Mouse (Mus musculus): Measurements from ENCODE around the gene Asap2. TPM values are rescaled to one million over a fixed set of nuclear protein-coding genes. Genes with fewer than 3 reads are reported as not detected.

Gene Asap2
- polyA plus RNA-seq, 1 experiment from 2014 or later: 8.2 TPM

DNA sequence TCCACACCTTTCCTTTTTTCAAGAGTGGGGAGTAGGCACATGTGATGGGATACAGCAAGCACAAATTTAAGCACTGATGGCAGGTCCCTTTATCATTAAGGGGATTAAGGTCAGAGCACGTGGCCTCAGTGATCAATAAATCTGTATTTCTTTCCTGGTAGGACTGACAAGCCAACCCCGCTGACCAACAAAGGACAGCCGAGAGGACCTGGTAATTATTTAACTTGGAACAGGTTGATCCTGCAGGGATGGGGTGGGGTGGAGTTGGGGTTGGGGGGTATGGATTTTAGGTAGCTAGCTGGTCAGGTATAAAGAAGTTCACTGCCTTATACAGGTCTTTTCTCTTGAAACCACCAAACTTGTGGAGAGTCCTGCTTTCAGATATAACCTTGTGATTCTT lies 274.7 kb downstream of the Asap2 start:
- no peak for ATAC-seq (ENCODE audit: low read depth)
- H3K9me3 ChIP-seq (ENCODE audit: control insufficient read depth, low read length): no peaks in the 10 kb centered on the region
- H3K27ac ChIP-seq (replicated peaks; ENCODE audit: low read depth, low read length): no peak overlapping the region
- peaks cover 58% of the 10 kb centered on the region for H3K36me3 ChIP-seq (ENCODE audit: control insufficient read depth, insufficient read depth, low read length)
- H3K4me1 ChIP-seq (ENCODE audit: control insufficient read depth, insufficient read depth, low read length): no peaks in the 10 kb centered on the region
- 90% methylated on average over 3 of the region's 3 CpGs for WGBS
- H3K27me3 ChIP-seq (replicated peaks; ENCODE audit: control insufficient read depth, insufficient read depth, low read length): no peaks in the 10 kb centered on the region
- DNase-seq (ENCODE audit: low spot score): no peak
- H3K4me3 ChIP-seq (ENCODE audit: low read depth, low read length): no peak overlapping the region
- H3K4me2 ChIP-seq (ENCODE audit: low read depth, low read length): no peak overlapping the region
- H3K9ac ChIP-seq (ENCODE audit: low read depth, low read length): no peak overlapping the region

DNA sequence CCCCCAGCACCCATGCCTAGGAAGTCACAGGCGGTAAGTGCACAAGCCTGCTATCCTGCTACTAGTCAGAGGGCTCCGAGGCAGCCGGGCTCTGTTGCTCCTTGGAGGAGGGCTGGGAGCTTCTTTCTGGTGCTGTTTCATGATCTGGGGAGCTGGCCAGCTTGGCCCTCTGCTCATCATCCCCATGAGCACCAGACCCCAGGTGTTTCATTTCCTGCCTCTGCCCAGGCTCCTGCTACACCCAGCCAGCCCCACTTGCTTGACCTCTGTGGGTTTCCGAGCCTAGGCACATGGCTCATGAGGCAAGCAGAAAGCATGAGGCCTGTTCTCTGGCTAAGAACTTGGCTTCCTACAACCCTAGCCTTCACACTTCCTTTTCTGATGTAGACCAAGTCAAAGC lies 275.2 kb downstream of the Asap2 start:
- Histone ChIP-seq H3K9ac (ENCODE audit: low read depth, low read length) (no peak overlapping the region), H3K4me3 (ENCODE audit: low read depth, low read length) (no peak overlapping the region), H3K27ac (replicated peaks; ENCODE audit: low read depth, low read length) (no peak overlapping the region), H3K4me2 (ENCODE audit: low read depth, low read length) (no peak overlapping the region), H3K27me3 (replicated peaks; ENCODE audit: control insufficient read depth, insufficient read depth, low read length) (no peaks in the 10 kb centered on the region), H3K9me3 (ENCODE audit: control insufficient read depth, low read length) (no peaks in the 10 kb centered on the region), H3K4me1 (ENCODE audit: control insufficient read depth, insufficient read depth, low read length) (no peaks in the 10 kb centered on the region), H3K36me3 (ENCODE audit: control insufficient read depth, insufficient read depth, low read length) (peaks cover 61% of the 10 kb centered on the region)
- DNase-seq (ENCODE audit: low spot score): no peak
- ATAC-seq (ENCODE audit: low read depth): no peak
- 100% methylated on average over 4 of the region's 4 CpGs for WGBS

DNA sequence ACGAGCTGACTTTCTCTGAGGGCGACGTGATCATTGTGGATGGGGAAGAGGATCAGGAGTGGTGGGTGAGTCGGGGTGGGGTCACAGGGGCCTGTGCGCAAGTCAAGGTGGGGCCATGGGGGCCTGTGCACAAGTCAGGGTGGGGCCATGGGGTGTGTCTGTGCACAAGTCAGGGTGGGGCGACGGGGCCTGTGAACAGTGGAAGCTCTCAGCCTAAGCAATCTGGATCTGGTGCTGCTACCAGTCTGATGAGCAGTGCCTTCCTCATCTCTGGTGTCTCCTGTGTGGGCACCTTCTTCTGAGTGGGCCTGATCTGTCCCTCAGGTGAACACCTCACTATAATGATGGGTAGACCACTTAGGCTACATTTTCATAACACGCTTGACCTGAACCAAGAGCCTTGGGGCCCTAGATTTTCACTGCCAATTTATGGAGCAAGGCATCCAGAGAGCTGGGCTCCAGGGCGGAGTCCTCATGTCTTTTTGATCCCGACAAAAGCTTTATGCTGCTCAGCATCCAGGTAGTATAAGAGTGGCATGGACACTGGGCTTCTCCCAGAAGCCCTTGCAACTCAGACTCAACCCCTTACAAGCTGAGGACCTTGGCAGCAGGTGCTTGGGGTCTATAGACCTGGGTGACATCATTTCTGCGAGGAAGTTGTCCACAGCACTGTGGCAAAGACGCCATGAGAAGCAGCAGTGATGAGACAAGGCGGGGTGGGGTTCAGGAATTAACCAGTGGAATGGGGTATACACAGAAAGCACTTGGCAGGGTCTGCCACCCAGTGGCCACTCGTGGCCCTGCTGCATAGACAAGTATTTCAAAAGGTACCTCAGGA lies 275.9 kb downstream of the Asap2 start:
- Histone ChIP-seq H3K4me3 (ENCODE audit: low read depth, low read length) (no peak overlapping the region), H3K4me1 (ENCODE audit: control insufficient read depth, insufficient read depth, low read length) (no peaks in the 10 kb centered on the region), H3K27ac (replicated peaks; ENCODE audit: low read depth, low read length) (no peak overlapping the region), H3K4me2 (ENCODE audit: low read depth, low read length) (no peak overlapping the region), H3K27me3 (replicated peaks; ENCODE audit: control insufficient read depth, insufficient read depth, low read length) (no peaks in the 10 kb centered on the region), H3K9ac (ENCODE audit: low read depth, low read length) (no peak overlapping the region), H3K36me3 (ENCODE audit: control insufficient read depth, insufficient read depth, low read length) (peaks cover 67% of the 10 kb centered on the region), H3K9me3 (ENCODE audit: control insufficient read depth, low read length) (no peaks in the 10 kb centered on the region)
- 77% methylated on average over 14 of the region's 14 CpGs for WGBS
- ATAC-seq (ENCODE audit: low read depth) (peak; percentile 74), DNase-seq (ENCODE audit: low spot score) (peak; percentile 73)

DNA sequence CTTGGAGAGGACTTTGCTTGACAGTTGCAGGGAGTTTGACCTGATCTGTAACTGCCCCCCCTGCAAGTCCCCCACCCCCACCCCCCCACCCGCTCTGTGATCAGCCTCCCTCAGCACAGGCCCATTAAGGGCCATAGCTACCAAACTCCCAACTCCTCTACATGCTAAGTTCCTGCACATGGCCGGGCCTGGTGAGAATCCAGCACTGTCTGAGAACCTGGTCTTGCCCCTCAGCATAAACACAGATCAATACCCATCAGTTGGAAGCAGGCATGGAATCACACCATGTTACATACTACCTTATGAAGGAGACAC lies 276.5 kb downstream of the Asap2 start:
- Histone ChIP-seq H3K4me2 (ENCODE audit: low read depth, low read length) (no peak overlapping the region), H3K4me3 (ENCODE audit: low read depth, low read length) (no peak overlapping the region), H3K9ac (ENCODE audit: low read depth, low read length) (no peak overlapping the region), H3K27me3 (replicated peaks; ENCODE audit: control insufficient read depth, insufficient read depth, low read length) (no peaks in the 10 kb centered on the region), H3K9me3 (ENCODE audit: control insufficient read depth, low read length) (no peaks in the 10 kb centered on the region), H3K36me3 (ENCODE audit: control insufficient read depth, insufficient read depth, low read length) (peaks cover 73% of the 10 kb centered on the region), H3K4me1 (ENCODE audit: control insufficient read depth, insufficient read depth, low read length) (no peaks in the 10 kb centered on the region), H3K27ac (replicated peaks; ENCODE audit: low read depth, low read length) (no peak overlapping the region)
- no peak for DNase-seq (ENCODE audit: low spot score)
- WGBS: 88% methylated on average over 2 of the region's 2 CpGs
- no peak for ATAC-seq (ENCODE audit: low read depth)

DNA sequence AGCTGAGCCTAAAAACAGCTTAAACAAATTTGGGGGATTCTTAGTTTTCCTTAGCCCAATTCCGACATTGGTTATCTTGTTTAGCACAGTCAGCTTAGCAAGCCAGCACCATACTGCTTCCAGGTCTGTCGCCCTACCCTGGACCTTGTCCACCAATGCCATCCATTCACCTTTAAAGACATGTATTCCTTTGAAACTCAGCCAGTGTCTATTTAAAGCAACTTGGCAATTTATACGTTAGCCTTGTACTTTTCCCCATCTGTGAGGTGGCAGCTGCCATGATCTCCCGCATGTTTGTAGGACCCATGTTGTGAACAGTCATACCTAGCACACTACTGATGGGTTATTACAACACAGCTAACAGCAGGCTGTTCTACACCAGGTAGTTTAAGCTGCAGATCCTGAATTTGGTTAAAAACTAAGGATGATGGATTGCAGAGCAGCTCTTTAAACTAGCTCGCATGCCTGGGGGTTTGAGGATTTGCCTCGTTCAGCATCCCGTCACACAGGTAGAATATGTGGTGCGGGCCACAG lies 277.9 kb downstream of the Asap2 start:
- Histone ChIP-seq H3K4me2 (ENCODE audit: low read depth, low read length) (no peak overlapping the region), H3K27me3 (replicated peaks; ENCODE audit: control insufficient read depth, insufficient read depth, low read length) (no peaks in the 10 kb centered on the region), H3K27ac (replicated peaks; ENCODE audit: low read depth, low read length) (no peak overlapping the region), H3K4me3 (ENCODE audit: low read depth, low read length) (no peak overlapping the region), H3K9me3 (ENCODE audit: control insufficient read depth, low read length) (no peaks in the 10 kb centered on the region), H3K4me1 (ENCODE audit: control insufficient read depth, insufficient read depth, low read length) (no peaks in the 10 kb centered on the region), H3K36me3 (ENCODE audit: control insufficient read depth, insufficient read depth, low read length) (peaks cover 72% of the 10 kb centered on the region), H3K9ac (ENCODE audit: low read depth, low read length) (no peak overlapping the region)
- no peak for ATAC-seq (ENCODE audit: low read depth)
- no peak for DNase-seq (ENCODE audit: low spot score)
- WGBS: 85% methylated on average over 8 of the region's 8 CpGs

DNA sequence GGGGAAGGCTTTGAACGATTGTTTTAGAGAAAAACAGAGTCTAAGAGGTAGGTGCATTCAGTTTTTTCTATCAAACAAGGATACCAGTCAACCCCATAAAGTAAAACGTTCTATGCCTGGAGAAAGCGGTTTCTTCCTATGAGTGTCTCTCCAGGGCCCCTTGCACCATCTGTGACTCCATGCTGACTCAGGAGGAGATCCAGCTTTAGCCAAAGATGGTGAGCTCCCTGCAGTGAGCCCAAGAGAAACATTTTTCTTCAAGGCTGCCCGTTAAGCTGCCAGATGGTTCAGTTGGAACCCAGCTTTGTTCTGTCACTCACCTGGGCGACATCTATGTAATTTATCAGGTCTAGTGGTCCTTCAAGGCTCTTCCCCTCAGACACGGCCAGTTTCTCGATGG lies 284.2 kb downstream of the Asap2 start:
- DNase-seq (ENCODE audit: low spot score) (no peak), ATAC-seq (ENCODE audit: low read depth) (no peak)
- Histone ChIP-seq H3K36me3 (ENCODE audit: control insufficient read depth, insufficient read depth, low read length) (peaks cover 44% of the 10 kb centered on the region), H3K9me3 (ENCODE audit: control insufficient read depth, low read length) (no peaks in the 10 kb centered on the region), H3K9ac (ENCODE audit: low read depth, low read length) (no peak overlapping the region), H3K4me3 (ENCODE audit: low read depth, low read length) (no peak overlapping the region), H3K4me1 (ENCODE audit: control insufficient read depth, insufficient read depth, low read length) (no peaks in the 10 kb centered on the region), H3K27ac (replicated peaks; ENCODE audit: low read depth, low read length) (no peak overlapping the region), H3K4me2 (ENCODE audit: low read depth, low read length) (no peak overlapping the region), H3K27me3 (replicated peaks; ENCODE audit: control insufficient read depth, insufficient read depth, low read length) (no peaks in the 10 kb centered on the region)
- 81% methylated on average over 7 of the region's 7 CpGs for WGBS

DNA sequence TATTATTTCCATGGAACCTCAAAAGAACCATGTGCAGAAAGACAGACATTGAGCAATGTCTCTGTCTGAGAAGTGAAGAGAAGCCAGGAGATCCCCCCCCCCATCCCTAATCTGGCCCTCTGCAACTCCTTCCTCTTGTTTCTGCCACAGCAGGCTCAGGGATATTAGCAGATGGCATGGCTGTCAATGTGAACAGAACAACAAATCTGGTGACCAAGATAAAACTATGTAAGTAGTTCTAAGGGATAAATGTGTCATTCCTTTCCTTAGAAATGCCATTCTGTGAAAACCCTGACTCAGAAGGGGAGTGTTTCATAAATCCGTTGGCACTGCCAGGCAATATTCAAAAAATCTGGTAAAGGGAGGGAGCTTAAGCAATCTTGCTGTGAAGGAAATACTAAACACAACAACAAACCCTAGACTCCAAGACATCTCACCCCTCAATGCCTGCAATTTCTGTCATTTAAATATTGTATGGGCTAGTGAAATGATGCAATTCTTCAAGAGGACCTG lies 287.1 kb downstream of the Asap2 start:
- Histone ChIP-seq H3K4me3 (ENCODE audit: low read depth, low read length) (no peak overlapping the region), H3K4me2 (ENCODE audit: low read depth, low read length) (no peak overlapping the region), H3K9ac (ENCODE audit: low read depth, low read length) (no peak overlapping the region), H3K4me1 (ENCODE audit: control insufficient read depth, insufficient read depth, low read length) (no peaks in the 10 kb centered on the region), H3K9me3 (ENCODE audit: control insufficient read depth, low read length) (no peaks in the 10 kb centered on the region), H3K27ac (replicated peaks; ENCODE audit: low read depth, low read length) (no peak overlapping the region), H3K36me3 (ENCODE audit: control insufficient read depth, insufficient read depth, low read length) (peaks cover 15% of the 10 kb centered on the region; the same call in 1 of the 2 replicates), H3K27me3 (replicated peaks; ENCODE audit: control insufficient read depth, insufficient read depth, low read length) (no peaks in the 10 kb centered on the region)
- DNase-seq (ENCODE audit: low spot score) (no peak), ATAC-seq (ENCODE audit: low read depth) (no peak)
- WGBS: 65% methylated on average over 1 of the region's 1 CpGs

DNA sequence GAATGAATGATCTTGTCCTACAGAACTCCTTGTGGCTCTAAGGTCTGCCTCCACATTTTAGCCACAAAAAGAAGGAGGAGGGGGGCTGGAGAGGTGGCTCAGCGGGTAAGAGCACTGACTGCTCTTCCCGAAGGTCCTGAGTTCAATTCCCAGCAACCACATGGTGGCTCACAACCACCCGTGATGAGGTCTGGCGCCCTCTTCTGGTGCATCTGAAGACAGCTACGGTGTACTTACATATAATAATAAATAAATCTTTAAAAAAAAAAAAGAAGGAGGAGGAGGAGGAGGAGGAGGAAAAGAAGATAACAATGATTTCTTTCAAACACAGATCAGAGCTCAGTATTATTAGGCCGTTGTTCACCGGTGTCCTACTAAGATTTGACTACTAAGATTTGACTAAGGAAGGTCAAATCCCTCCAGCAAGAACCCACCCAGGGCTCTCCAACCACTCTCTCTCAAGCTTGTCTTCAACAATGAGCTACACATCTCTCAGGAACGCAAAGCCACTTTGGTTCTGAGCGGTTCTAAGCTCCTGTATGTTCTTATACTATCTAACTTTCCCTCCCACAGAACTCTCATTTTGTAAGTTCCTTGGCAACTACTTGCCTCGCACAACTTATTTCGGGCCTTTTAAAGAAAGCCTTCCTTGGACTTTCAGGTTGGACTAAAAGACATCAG lies 294.6 kb downstream of the Asap2 start, which contains the start of gene Cpsf3:
Cpsf3 (plus strand) TSS at position 631 of the 681 bp plus-strand sequence.
- H3K4me2 ChIP-seq (ENCODE audit: low read depth, low read length): peak within 1 kb of the TSS; percentile 59
- DNase-seq (ENCODE audit: low spot score) (no peak), ATAC-seq (ENCODE audit: low read depth) (no peak)
- 57% methylated on average over 11 of the region's 11 CpGs for WGBS
- no peaks in the 10 kb centered on the region for H3K36me3 ChIP-seq (ENCODE audit: control insufficient read depth, insufficient read depth, low read length)
- peak within 1 kb of the TSS; percentile 88 for H3K9ac ChIP-seq (ENCODE audit: low read depth, low read length)
- H3K4me3 ChIP-seq (ENCODE audit: low read depth, low read length): peak within 1 kb of the TSS; percentile 86
- no peaks in the 10 kb centered on the region for H3K9me3 ChIP-seq (ENCODE audit: control insufficient read depth, low read length)
- H3K4me1 ChIP-seq (ENCODE audit: control insufficient read depth, insufficient read depth, low read length): 0 out of 2 replicates have a peak, but pooled peaks cover 3% of the 10 kb centered on the region
- H3K27me3 ChIP-seq (replicated peaks; ENCODE audit: control insufficient read depth, insufficient read depth, low read length): no peaks in the 10 kb centered on the region
- H3K27ac ChIP-seq (replicated peaks; ENCODE audit: low read depth, low read length): peak within 1 kb of the TSS; percentile 92
